Mouse (Mus musculus): Measurements from ENCODE around the gene R3hdm1.

DNA sequence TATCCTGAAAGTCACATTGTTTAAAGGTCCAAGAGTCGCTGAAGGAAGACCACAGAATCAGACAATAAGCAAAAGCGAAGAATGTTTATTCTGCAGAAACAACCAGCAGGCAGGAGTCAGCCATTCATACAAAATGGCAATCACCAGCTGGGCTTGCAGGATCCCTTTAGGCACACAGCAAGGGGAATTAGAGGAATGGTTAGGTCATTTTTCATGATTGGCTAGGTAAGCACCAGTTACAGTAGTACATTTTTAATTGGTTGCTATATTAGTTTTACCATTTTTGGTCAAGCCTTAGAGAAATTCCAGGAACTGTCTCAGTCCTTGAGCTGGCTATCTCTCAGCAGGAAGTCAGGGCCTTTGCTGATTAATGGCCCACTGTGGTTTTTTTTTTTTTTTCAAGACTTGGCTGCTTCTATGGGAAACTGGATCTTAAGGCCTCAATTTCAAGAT lies 34.1 kb upstream of the R3hdm1 start:
- no peak for TF ChIP-seq USF1 (IDR thresholded peaks at IDR 0.05; ENCODE audit: low read depth, low read length)
- no peak for TF ChIP-seq CTCF (conservative IDR thresholded peaks at IDR 0.05 in 1 of 2, IDR thresholded peaks at IDR 0.05 in 1 of 2; ENCODE audit: low read depth in 2 of 2, low read length in 2 of 2)
- no peak for TF ChIP-seq POLR2AphosphoS2 (IDR thresholded peaks at IDR 0.05; ENCODE audit: low read depth, low read length)
- TF ChIP-seq POLR2A (IDR thresholded peaks at IDR 0.05; ENCODE audit: low read depth, low read length): no peak
- TF ChIP-seq MYC (IDR thresholded peaks at IDR 0.05; ENCODE audit: low read depth, low read length): no peak
